Mouse (Mus musculus): ENCODE data around the gene Txnrd2. TPM values are rescaled to one million over a fixed set of nuclear protein-coding genes. Genes with fewer than 3 reads are reported as not detected.

Txnrd2 gene
- polyA plus RNA-seq, 1 experiment from 2014 or later: 20.0 TPM

GRCm38 (mm10) chr16:18482431-18482830 is 56.2 kb downstream of the Txnrd2 start:
- Histone ChIP-seq H3K27me3 (replicated peaks; ENCODE audit: insufficient read depth, low read length) (no peaks in the 10 kb centered on the region), H3K4me2 (replicated peaks; ENCODE audit: low read depth, low read length) (no peak overlapping the region), H3K9ac (replicated peaks; ENCODE audit: low read depth) (no peak overlapping the region), H3K4me3 (ENCODE audit: low read depth, low read length) (no peak overlapping the region), H3K36me3 (ENCODE audit: insufficient read depth, low read length) (no peaks in the 10 kb centered on the region), H3K9me3 (ENCODE audit: low read length) (no peaks in the 10 kb centered on the region), H3K4me1 (ENCODE audit: insufficient read depth, low read depth, low read length) (no peaks in the 10 kb centered on the region), H3K27ac (ENCODE audit: low read length) (no peak overlapping the region)
- DNase-seq (ENCODE audit: low spot score) (no peak), ATAC-seq (no peak)
- 87% methylated on average over 3 of the region's 3 CpGs for WGBS
- no peak for TF ChIP-seq EP300 (IDR thresholded peaks at IDR 0.05)
- TF ChIP-seq CTCF (IDR thresholded peaks at IDR 0.05): no peak

GRCm38 (mm10) chr16:18483839-18484238 is 57.7 kb downstream of the Txnrd2 start:
- no peaks in the 10 kb centered on the region for H3K9me3 ChIP-seq (ENCODE audit: low read length)
- TF ChIP-seq CTCF (IDR thresholded peaks at IDR 0.05) (no peak), EP300 (IDR thresholded peaks at IDR 0.05) (no peak)
- 74% methylated on average over 5 of the region's 5 CpGs for WGBS
- H3K4me1 ChIP-seq (ENCODE audit: insufficient read depth, low read depth, low read length): no peaks in the 10 kb centered on the region
- no peak overlapping the region for H3K9ac ChIP-seq (replicated peaks; ENCODE audit: low read depth)
- H3K27ac ChIP-seq (ENCODE audit: low read length): no peak overlapping the region
- no peak overlapping the region for H3K4me3 ChIP-seq (ENCODE audit: low read depth, low read length)
- ATAC-seq: no peak
- H3K27me3 ChIP-seq (replicated peaks; ENCODE audit: insufficient read depth, low read length): no peaks in the 10 kb centered on the region
- no peaks in the 10 kb centered on the region for H3K36me3 ChIP-seq (ENCODE audit: insufficient read depth, low read length)
- DNase-seq (ENCODE audit: low spot score): no peak
- H3K4me2 ChIP-seq (replicated peaks; ENCODE audit: low read depth, low read length): no peak overlapping the region

GRCm38 (mm10) chr16:18484386-18484785 is 58.2 kb downstream of the Txnrd2 start:
- no peaks in the 10 kb centered on the region for H3K9me3 ChIP-seq (ENCODE audit: low read length)
- no peak overlapping the region for H3K4me3 ChIP-seq (ENCODE audit: low read depth, low read length)
- ATAC-seq: no peak
- no peaks in the 10 kb centered on the region for H3K36me3 ChIP-seq (ENCODE audit: insufficient read depth, low read length)
- H3K4me1 ChIP-seq (ENCODE audit: insufficient read depth, low read depth, low read length): no peaks in the 10 kb centered on the region
- no peak overlapping the region for H3K9ac ChIP-seq (replicated peaks; ENCODE audit: low read depth)
- no peaks in the 10 kb centered on the region for H3K27me3 ChIP-seq (replicated peaks; ENCODE audit: insufficient read depth, low read length)
- DNase-seq (ENCODE audit: low spot score): no peak
- H3K4me2 ChIP-seq (replicated peaks; ENCODE audit: low read depth, low read length): no peak overlapping the region
- 42% methylated on average over 4 of the region's 4 CpGs for WGBS
- H3K27ac ChIP-seq (ENCODE audit: low read length): no peak overlapping the region
- TF ChIP-seq EP300 (IDR thresholded peaks at IDR 0.05) (no peak), CTCF (IDR thresholded peaks at IDR 0.05) (no peak)

- ATAC-seq: no peak
- Histone ChIP-seq H3K27ac (ENCODE audit: low read length) (no peak overlapping the region), H3K4me3 (ENCODE audit: low read depth, low read length) (no peak overlapping the region), H3K9ac (replicated peaks; ENCODE audit: low read depth) (no peak overlapping the region), H3K4me1 (ENCODE audit: insufficient read depth, low read depth, low read length) (no peaks in the 10 kb centered on the region), H3K4me2 (replicated peaks; ENCODE audit: low read depth, low read length) (no peak overlapping the region), H3K27me3 (replicated peaks; ENCODE audit: insufficient read depth, low read length) (no peaks in the 10 kb centered on the region), H3K36me3 (ENCODE audit: insufficient read depth, low read length) (no peaks in the 10 kb centered on the region), H3K9me3 (ENCODE audit: low read length) (no peaks in the 10 kb centered on the region)
- no peak for TF ChIP-seq EP300 (IDR thresholded peaks at IDR 0.05)
- no peak for TF ChIP-seq CTCF (IDR thresholded peaks at IDR 0.05)
- WGBS: 53% methylated on average over 5 of the region's 5 CpGs
- DNase-seq (ENCODE audit: low spot score): no peak
These were observed 58.7 kb downstream of the Txnrd2 start for GRCm38 (mm10) chr16:18484794-18485435.

GRCm38 (mm10) chr16:18486126-18486525 is 59.9 kb downstream of the Txnrd2 start:
- H3K4me1 ChIP-seq (ENCODE audit: insufficient read depth, low read depth, low read length): no peaks in the 10 kb centered on the region

GRCm38 (mm10) chr16:18490281-18490680 is 64.1 kb downstream of the Txnrd2 start:
- 93% methylated on average over 3 of the region's 3 CpGs for WGBS
- no peak overlapping the region for H3K4me3 ChIP-seq (ENCODE audit: low read depth, low read length)

More at GRCm38 (mm10) chr16:18486126-18486525, 59.9 kb downstream of the Txnrd2 start:
- no peaks in the 10 kb centered on the region for H3K9me3 ChIP-seq (ENCODE audit: low read length)
- H3K4me3 ChIP-seq (ENCODE audit: low read depth, low read length): no peak overlapping the region
- ATAC-seq (no peak), DNase-seq (ENCODE audit: low spot score) (no peak)
- H3K4me2 ChIP-seq (replicated peaks; ENCODE audit: low read depth, low read length): no peak overlapping the region
- WGBS: 93% methylated on average over 2 of the region's 2 CpGs
- TF ChIP-seq CTCF (IDR thresholded peaks at IDR 0.05): no peak
- no peak for TF ChIP-seq EP300 (IDR thresholded peaks at IDR 0.05)
- H3K27me3 ChIP-seq (replicated peaks; ENCODE audit: insufficient read depth, low read length): no peaks in the 10 kb centered on the region
- H3K36me3 ChIP-seq (ENCODE audit: insufficient read depth, low read length): no peaks in the 10 kb centered on the region
- H3K27ac ChIP-seq (ENCODE audit: low read length): no peak overlapping the region
- H3K9ac ChIP-seq (replicated peaks; ENCODE audit: low read depth): no peak overlapping the region

More at GRCm38 (mm10) chr16:18490281-18490680, 64.1 kb downstream of the Txnrd2 start:
- no peak for TF ChIP-seq CTCF (IDR thresholded peaks at IDR 0.05)
- no peak for TF ChIP-seq EP300 (IDR thresholded peaks at IDR 0.05)
- H3K4me1 ChIP-seq (ENCODE audit: insufficient read depth, low read depth, low read length): no peaks in the 10 kb centered on the region
- no peak overlapping the region for H3K9ac ChIP-seq (replicated peaks; ENCODE audit: low read depth)
- H3K4me2 ChIP-seq (replicated peaks; ENCODE audit: low read depth, low read length): no peak overlapping the region
- no peaks in the 10 kb centered on the region for H3K36me3 ChIP-seq (ENCODE audit: insufficient read depth, low read length)
- ATAC-seq (no peak), DNase-seq (ENCODE audit: low spot score) (no peak)
- H3K27me3 ChIP-seq (replicated peaks; ENCODE audit: insufficient read depth, low read length): no peaks in the 10 kb centered on the region
- H3K9me3 ChIP-seq (ENCODE audit: low read length): no peaks in the 10 kb centered on the region
- H3K27ac ChIP-seq (ENCODE audit: low read length): no peak overlapping the region

Measured in lung, postnatal 0 days (tissue).